Mouse (Mus musculus): ENCODE measurements around the gene Asl. TPM values are rescaled to one million over a fixed set of nuclear protein-coding genes. Genes with fewer than 3 reads are reported as not detected.

The Asl gene
- polyA plus RNA-seq, 1 experiment from 2014 or later, result 19.3 TPM

DNA sequence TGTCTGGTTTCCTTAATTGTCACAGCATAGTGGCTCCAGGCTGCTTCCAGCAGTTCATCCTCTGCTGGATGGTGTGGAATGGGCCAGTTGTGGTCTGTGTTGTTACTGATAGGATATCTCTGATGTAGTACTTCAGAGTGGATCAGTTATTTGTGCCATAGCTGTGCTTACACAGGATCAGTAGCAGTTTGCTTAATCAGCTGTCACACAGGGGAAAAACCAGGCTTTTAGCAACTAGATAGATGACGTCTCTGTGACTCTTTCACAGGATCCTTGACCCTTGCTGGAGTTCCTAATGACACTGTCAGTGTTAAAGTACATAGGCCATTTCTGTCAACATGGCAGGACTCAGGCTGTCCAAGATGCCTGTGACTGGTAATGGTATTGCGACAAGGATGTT lies 4.8 kb upstream of the Asl start:
- no peak overlapping the region for H3K9ac ChIP-seq (ENCODE audit: low read length)
- WGBS, result 59% methylated on average over 2 of the region's 2 CpGs
- no peak for ATAC-seq (ENCODE audit: insufficient number of reproducible peaks, insufficient read depth, low FRiP score, low read depth)
- no peaks in the 10 kb centered on the region for H3K27me3 ChIP-seq (ENCODE audit: control insufficient read depth, insufficient read depth, low read length)
- no peak overlapping the region for H3K4me2 ChIP-seq (ENCODE audit: low read length)
- no peaks in the 10 kb centered on the region for H3K9me3 ChIP-seq (ENCODE audit: control insufficient read depth, low read length)
- peaks cover 30% of the 10 kb centered on the region for H3K36me3 ChIP-seq (ENCODE audit: control insufficient read depth, insufficient read depth, low read length)
- peaks cover 0 to 4% of the 10 kb centered on the region in 2 experiments; a peak in 1 of 4 replicates for H3K4me1 ChIP-seq (ENCODE audit: control insufficient read depth in 2 of 2, insufficient read depth in 2 of 2, low read length in 2 of 2)
- H3K27ac ChIP-seq (replicated peaks in 1 of 2; ENCODE audit: control insufficient read depth in 1 of 2, insufficient read depth in 1 of 2, low read depth in 2 of 2, low read length in 2 of 2), result no peak overlapping the region
- H3K4me3 ChIP-seq (ENCODE audit: control insufficient read depth in 1 of 2, insufficient read depth in 1 of 2, low read depth in 1 of 2, low read length in 2 of 2), result no peak overlapping the region

DNA sequence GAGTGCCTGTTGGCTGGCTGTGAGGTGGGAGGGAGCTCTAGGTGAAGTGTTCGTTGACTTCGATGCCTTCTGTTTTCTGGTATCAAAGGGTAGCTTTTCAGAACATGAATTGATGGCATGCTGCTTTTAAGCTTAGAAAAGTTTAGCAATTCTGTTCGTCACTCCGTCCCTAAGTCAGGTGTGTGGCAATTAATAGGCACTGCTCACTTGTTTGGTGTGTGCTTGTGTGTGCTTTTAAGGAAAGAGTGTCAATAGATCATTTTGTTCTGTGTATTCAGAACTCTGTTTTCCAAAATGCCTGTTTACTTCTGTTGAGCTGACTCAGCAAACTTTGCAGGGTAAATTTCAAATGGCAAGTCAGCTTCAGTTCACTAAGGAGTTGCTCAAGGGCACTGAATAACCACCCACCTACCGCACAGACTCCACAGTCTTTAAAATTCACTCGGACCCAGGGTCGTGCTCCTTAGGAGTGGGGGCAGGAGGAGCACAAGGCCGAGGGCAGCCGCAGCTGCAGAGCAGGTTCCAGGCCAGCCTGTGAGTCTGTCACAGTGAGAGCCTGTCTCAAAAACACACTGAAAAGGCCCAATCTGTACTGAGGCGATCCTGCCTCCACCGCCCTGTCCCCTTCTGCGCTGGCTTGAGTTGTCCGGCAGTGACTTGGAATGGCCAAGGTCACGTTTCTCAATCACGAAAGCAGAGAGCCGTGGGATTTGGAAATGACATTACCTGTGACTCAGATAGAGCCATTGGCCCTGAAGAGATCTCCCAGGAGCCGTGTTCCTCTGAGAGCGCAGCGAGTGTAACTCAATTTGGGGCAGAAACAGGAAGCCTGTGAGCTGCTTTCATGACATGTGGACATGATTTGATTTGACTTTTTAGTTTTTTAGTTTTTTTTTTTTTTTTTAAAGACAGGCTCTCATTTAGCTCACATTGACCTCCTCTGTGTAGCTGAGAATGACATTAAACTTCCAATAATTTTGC lies 2.7 kb upstream of the Asl start:
- no peak overlapping the region for H3K9ac ChIP-seq (ENCODE audit: low read length)
- H3K4me1 ChIP-seq (ENCODE audit: control insufficient read depth in 2 of 2, insufficient read depth in 2 of 2, low read length in 2 of 2), result peaks cover 0 to 4% of the 10 kb centered on the region in 2 experiments; a peak in 1 of 4 replicates
- no peaks in the 10 kb centered on the region for H3K27me3 ChIP-seq (ENCODE audit: control insufficient read depth, insufficient read depth, low read length)
- H3K9me3 ChIP-seq (ENCODE audit: control insufficient read depth, low read length), result no peaks in the 10 kb centered on the region
- no peak for ATAC-seq (ENCODE audit: insufficient number of reproducible peaks, insufficient read depth, low FRiP score, low read depth)
- no peak overlapping the region for H3K4me3 ChIP-seq (ENCODE audit: control insufficient read depth in 1 of 2, insufficient read depth in 1 of 2, low read depth in 1 of 2, low read length in 2 of 2)
- no peak overlapping the region for H3K4me2 ChIP-seq (ENCODE audit: low read length)
- H3K27ac ChIP-seq (replicated peaks in 1 of 2; ENCODE audit: control insufficient read depth in 1 of 2, insufficient read depth in 1 of 2, low read depth in 2 of 2, low read length in 2 of 2), result no peak overlapping the region
- H3K36me3 ChIP-seq (ENCODE audit: control insufficient read depth, insufficient read depth, low read length), result peaks cover 18% of the 10 kb centered on the region
- 94% methylated on average over 19 of the region's 19 CpGs for WGBS

DNA sequence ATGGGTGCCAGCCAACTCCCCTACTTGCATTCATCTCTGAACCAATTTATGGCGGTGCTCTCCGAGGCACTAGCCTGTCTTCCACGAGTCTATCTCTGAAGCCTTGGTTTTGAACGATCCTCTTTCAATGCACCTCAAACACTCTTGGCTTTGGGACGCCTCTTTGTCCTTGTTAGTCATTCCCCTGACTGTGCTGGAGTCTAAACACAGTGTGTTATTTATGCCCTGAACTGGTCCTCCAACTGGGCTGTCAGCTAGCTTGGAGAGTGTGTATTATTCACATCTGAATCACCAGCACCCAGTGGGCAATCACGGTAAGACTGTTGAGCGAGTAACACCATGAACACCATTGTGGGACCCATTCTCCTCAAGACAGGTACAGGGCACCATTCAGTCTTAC lies 1.4 kb downstream of the Asl start:
- H3K9me3 ChIP-seq (ENCODE audit: control insufficient read depth, low read length), result no peaks in the 10 kb centered on the region
- no peak overlapping the region for H3K9ac ChIP-seq (ENCODE audit: low read length)
- no peaks in the 10 kb centered on the region for H3K36me3 ChIP-seq (ENCODE audit: control insufficient read depth, insufficient read depth, low read length)
- no peak overlapping the region for H3K4me3 ChIP-seq (ENCODE audit: control insufficient read depth in 1 of 2, insufficient read depth in 1 of 2, low read depth in 1 of 2, low read length in 2 of 2)
- no peak overlapping the region for H3K4me2 ChIP-seq (ENCODE audit: low read length)
- no peak overlapping the region for H3K27ac ChIP-seq (replicated peaks in 1 of 2; ENCODE audit: control insufficient read depth in 1 of 2, insufficient read depth in 1 of 2, low read depth in 2 of 2, low read length in 2 of 2)
- ATAC-seq (ENCODE audit: insufficient number of reproducible peaks, insufficient read depth, low FRiP score, low read depth), result no peak
- 80% methylated on average over 7 of the region's 7 CpGs for WGBS
- peaks cover 2 to 13% of the 10 kb centered on the region in 2 experiments; a peak in 3 of 4 replicates for H3K4me1 ChIP-seq (ENCODE audit: control insufficient read depth in 2 of 2, insufficient read depth in 2 of 2, low read length in 2 of 2)
- H3K27me3 ChIP-seq (ENCODE audit: control insufficient read depth, insufficient read depth, low read length), result no peaks in the 10 kb centered on the region; the same call in 1 of the 2 replicates

DNA sequence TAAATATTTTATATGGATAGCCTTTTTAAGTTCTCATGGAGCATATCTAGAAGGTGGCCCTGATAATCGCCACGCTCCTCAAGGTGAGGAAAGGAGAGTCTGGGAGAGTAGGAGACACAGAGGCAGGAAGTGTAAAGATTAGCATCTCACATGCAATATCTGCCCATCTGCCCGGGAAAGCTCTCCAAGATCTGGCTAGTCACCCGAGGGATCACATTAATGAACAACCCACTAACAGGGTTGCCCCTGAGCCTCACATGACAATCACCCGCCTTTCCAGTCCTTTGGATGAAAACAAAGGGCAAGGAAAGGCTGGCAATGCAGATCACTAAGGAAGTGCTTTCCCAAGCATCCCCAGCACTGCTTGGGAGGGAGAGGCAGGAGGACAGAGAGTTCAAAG lies 1.9 kb downstream of the Asl start:
- 63% methylated on average over 5 of the region's 5 CpGs for WGBS

DNA sequence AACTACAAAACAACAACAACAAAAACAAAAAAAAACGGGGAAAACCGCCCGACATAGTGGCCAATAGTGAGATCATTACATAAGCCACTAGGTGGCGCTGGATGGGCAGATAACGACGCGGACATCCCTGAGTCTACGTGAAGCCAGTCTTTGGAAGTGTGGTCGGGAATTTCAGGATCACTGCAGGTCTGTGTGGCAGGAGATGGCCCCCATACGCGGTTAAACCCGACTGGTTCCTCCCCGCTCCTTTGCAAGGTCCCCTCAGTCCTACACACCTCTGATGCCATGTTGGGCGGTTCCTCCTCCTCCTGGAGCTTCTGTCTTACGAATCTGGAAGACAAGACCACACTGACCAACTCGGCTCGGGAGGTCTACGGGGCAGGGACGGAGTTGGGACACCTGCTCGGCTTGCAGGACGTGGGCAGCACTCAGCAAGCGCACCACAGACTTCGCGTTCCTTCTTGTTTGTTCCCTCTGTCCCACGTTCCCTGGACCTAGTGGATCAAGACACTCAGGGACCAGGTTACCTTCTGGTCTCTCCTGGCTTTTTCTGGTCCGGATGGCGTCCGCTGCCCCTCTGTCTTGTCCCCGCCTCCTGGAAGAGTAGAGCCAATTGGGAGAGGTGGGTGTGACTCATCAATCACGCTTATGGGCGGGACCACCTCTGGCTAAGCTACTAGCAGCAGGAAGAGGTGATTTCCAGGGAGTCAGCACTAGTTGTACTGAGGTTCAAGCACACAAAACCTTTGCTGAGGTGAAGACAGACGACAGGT lies 5.1 kb downstream of the Asl start:
- Histone ChIP-seq H3K4me3 (ENCODE audit: control insufficient read depth in 1 of 2, insufficient read depth in 1 of 2, low read depth in 1 of 2, low read length in 2 of 2) (peak overlapping the region; percentile 46 to 68), H3K27me3 (ENCODE audit: control insufficient read depth, insufficient read depth, low read length) (no peaks in the 10 kb centered on the region; the same call in 1 of the 2 replicates), H3K27ac (replicated peaks in 1 of 2; ENCODE audit: control insufficient read depth in 1 of 2, insufficient read depth in 1 of 2, low read depth in 2 of 2, low read length in 2 of 2) (peak overlapping the region; percentile 33 to 44; a peak in 3 of 4 replicates), H3K4me2 (ENCODE audit: low read length) (peak overlapping the region; percentile 66), H3K36me3 (ENCODE audit: control insufficient read depth, insufficient read depth, low read length) (no peaks in the 10 kb centered on the region), H3K4me1 (ENCODE audit: control insufficient read depth in 2 of 2, insufficient read depth in 2 of 2, low read length in 2 of 2) (peaks cover 5 to 9% of the 10 kb centered on the region in 2 experiments), H3K9me3 (ENCODE audit: control insufficient read depth, low read length) (no peaks in the 10 kb centered on the region), H3K9ac (ENCODE audit: low read length) (peak overlapping the region; percentile 56)
- ATAC-seq (ENCODE audit: insufficient number of reproducible peaks, insufficient read depth, low FRiP score, low read depth), result peak; percentile 86
- 0% methylated on average over 32 of the region's 32 CpGs for WGBS

More for the DNA sequence above, 1.9 kb downstream of the Asl start:
- Histone ChIP-seq H3K9me3 (ENCODE audit: control insufficient read depth, low read length) (no peaks in the 10 kb centered on the region), H3K27me3 (ENCODE audit: control insufficient read depth, insufficient read depth, low read length) (no peaks in the 10 kb centered on the region; the same call in 1 of the 2 replicates), H3K4me1 (ENCODE audit: control insufficient read depth in 2 of 2, insufficient read depth in 2 of 2, low read length in 2 of 2) (peaks cover 2 to 13% of the 10 kb centered on the region in 2 experiments; a peak in 3 of 4 replicates), H3K4me3 (ENCODE audit: control insufficient read depth in 1 of 2, insufficient read depth in 1 of 2, low read depth in 1 of 2, low read length in 2 of 2) (no peak overlapping the region), H3K27ac (replicated peaks in 1 of 2; ENCODE audit: control insufficient read depth in 1 of 2, insufficient read depth in 1 of 2, low read depth in 2 of 2, low read length in 2 of 2) (no peak overlapping the region), H3K9ac (ENCODE audit: low read length) (no peak overlapping the region), H3K36me3 (ENCODE audit: control insufficient read depth, insufficient read depth, low read length) (no peaks in the 10 kb centered on the region), H3K4me2 (ENCODE audit: low read length) (no peak overlapping the region)
- ATAC-seq (ENCODE audit: insufficient number of reproducible peaks, insufficient read depth, low FRiP score, low read depth), result no peak

DNA sequence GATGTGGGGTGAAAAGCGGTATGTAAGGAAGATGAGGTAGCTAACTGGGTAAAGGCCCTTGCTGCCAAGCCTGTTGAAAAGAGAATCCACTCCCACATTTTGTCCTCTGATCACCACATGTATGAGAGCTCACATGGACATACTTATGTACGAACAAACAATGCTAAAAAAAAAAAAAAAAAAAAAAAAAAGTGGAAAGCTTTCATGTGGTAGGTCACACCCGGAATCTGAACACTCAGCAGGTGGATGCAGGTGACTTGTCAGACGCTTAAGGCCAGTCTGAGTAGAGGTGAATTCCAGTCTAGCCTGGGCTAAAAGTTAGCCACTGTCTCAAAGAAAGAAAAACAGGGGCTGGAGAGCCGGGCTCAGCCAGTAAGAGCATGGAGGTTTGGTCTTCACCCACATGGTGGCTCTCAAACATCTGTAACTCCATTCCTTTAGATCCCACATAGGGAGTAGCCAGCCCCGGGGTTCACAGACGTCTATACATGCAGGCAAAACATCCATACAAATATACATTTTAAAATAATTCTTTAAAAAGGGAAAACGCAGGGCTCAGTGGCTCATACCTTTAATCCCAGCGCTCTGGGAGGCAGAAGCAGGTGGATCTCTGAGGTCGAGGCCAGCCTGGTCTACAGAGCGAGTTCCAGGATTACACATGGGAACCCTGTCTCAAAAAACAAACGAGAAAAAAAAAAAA lies 5.8 kb downstream of the Asl start:
- H3K4me2 ChIP-seq (ENCODE audit: low read length), result peak overlapping the region; percentile 66
- peak overlapping the region; percentile 56 for H3K9ac ChIP-seq (ENCODE audit: low read length)
- H3K4me3 ChIP-seq (ENCODE audit: control insufficient read depth in 1 of 2, insufficient read depth in 1 of 2, low read depth in 1 of 2, low read length in 2 of 2), result peak overlapping the region in 1 of 2 experiments; percentile 46; a peak in 2 of 4 replicates
- H3K27ac ChIP-seq (replicated peaks in 1 of 2; ENCODE audit: control insufficient read depth in 1 of 2, insufficient read depth in 1 of 2, low read depth in 2 of 2, low read length in 2 of 2), result no peak overlapping the region
- no peaks in the 10 kb centered on the region; the same call in 1 of the 2 replicates for H3K27me3 ChIP-seq (ENCODE audit: control insufficient read depth, insufficient read depth, low read length)
- no peaks in the 10 kb centered on the region for H3K36me3 ChIP-seq (ENCODE audit: control insufficient read depth, insufficient read depth, low read length)
- H3K4me1 ChIP-seq (ENCODE audit: control insufficient read depth in 2 of 2, insufficient read depth in 2 of 2, low read length in 2 of 2), result peaks cover 5 to 9% of the 10 kb centered on the region in 2 experiments
- no peaks in the 10 kb centered on the region for H3K9me3 ChIP-seq (ENCODE audit: control insufficient read depth, low read length)
- ATAC-seq (ENCODE audit: insufficient number of reproducible peaks, insufficient read depth, low FRiP score, low read depth), result no peak
- WGBS, result 41% methylated on average over 12 of the region's 12 CpGs

DNA sequence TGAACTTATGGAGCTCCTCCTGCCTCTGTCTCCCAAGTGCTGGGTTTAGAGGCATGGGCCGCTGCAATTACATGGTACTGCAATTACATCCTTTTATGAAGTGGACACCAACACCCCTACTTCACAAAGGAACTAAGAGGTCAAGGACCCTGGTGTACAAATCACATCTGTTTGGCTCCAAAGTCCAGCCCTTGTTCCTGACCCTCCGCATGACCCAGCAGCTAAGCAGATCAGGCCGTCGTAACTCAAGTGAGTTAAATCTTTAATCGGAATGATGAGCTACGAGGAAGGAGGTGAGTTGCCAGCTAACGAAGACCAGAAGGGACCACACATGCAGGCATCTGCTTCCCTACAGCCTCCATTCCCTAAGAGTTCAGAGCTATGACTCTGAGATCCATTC lies 6.7 kb downstream of the Asl start:
- WGBS, result 83% methylated on average over 7 of the region's 7 CpGs
- no peaks in the 10 kb centered on the region for H3K36me3 ChIP-seq (ENCODE audit: control insufficient read depth, insufficient read depth, low read length)
- H3K9ac ChIP-seq (ENCODE audit: low read length), result no peak overlapping the region

More for the DNA sequence above, 6.7 kb downstream of the Asl start:
- Histone ChIP-seq H3K27ac (replicated peaks in 1 of 2; ENCODE audit: control insufficient read depth in 1 of 2, insufficient read depth in 1 of 2, low read depth in 2 of 2, low read length in 2 of 2) (no peak overlapping the region), H3K4me1 (ENCODE audit: control insufficient read depth in 2 of 2, insufficient read depth in 2 of 2, low read length in 2 of 2) (peaks cover 5 to 9% of the 10 kb centered on the region in 2 experiments), H3K27me3 (ENCODE audit: control insufficient read depth, insufficient read depth, low read length) (no peaks in the 10 kb centered on the region; the same call in 1 of the 2 replicates), H3K9me3 (ENCODE audit: control insufficient read depth, low read length) (no peaks in the 10 kb centered on the region), H3K4me3 (ENCODE audit: control insufficient read depth in 1 of 2, insufficient read depth in 1 of 2, low read depth in 1 of 2, low read length in 2 of 2) (no peak overlapping the region), H3K4me2 (ENCODE audit: low read length) (no peak overlapping the region)
- ATAC-seq (ENCODE audit: insufficient number of reproducible peaks, insufficient read depth, low FRiP score, low read depth), result no peak

All from heart, embryonic 14.5 days (tissue).